Mouse (Mus musculus): ENCODE measurements around the gene Skp1a.
"Not testable (repeated sequence)": the region's sequence is repeated elsewhere in the genome, so short reads cannot be mapped to it uniquely, and the experiment has no call there.

Gene Skp1a

GRCm38 (mm10) chr11:52231606-52232541 lies at the start of gene Skp1a:
Skp1a (plus strand) TSS chr11:52231995.
- in situ Hi-C loops (cut with MboI; ENCODE audit: unreplicated experiment in 2 of 2): no loop called here

GRCm38 (mm10) chr11:52196496-52197023 lies 35.2 kb upstream of the Skp1a start:
- in situ Hi-C loops (cut with MboI; ENCODE audit: unreplicated experiment in 2 of 2): not testable (repeated sequence)

- in situ Hi-C loops (cut with MboI; ENCODE audit: unreplicated experiment in 2 of 2): loop anchor here (5.0 to 10.0 kb wide), 2 partner anchors 149 to 157 kb away; no protein-coding TSS in a partner anchor
Observed at GRCm38 (mm10) chr11:52213887-52214286, 17.9 kb upstream of the Skp1a start, which contains the start of gene Olfr1371. Olfr1371 (minus strand) TSS chr11:52213987.

- in situ Hi-C loops (cut with MboI; ENCODE audit: unreplicated experiment in 2 of 2): loop anchor here in 1 of 2 experiments (10.0 kb wide), 2 partner anchors 175 to 395 kb away; no protein-coding TSS in a partner anchor
Observed at GRCm38 (mm10) chr11:52220282-52220681, 11.5 kb upstream of the Skp1a start.

GRCm38 (mm10) chr11:52221921-52222320 lies 9.9 kb upstream of the Skp1a start:
- in situ Hi-C loops (cut with MboI; ENCODE audit: unreplicated experiment in 2 of 2): loop anchor here in 1 of 2 experiments (10.0 kb wide), 2 partner anchors 177 to 397 kb away; no protein-coding TSS in a partner anchor

- in situ Hi-C loops (cut with MboI; ENCODE audit: unreplicated experiment in 2 of 2): loop anchor here in 1 of 2 experiments (10.0 kb wide), 2 partner anchors 178 to 398 kb away; no protein-coding TSS in a partner anchor
Observed at GRCm38 (mm10) chr11:52222891-52223290, 8.9 kb upstream of the Skp1a start.

GRCm38 (mm10) chr11:52223968-52224682 lies 7.7 kb upstream of the Skp1a start:
- in situ Hi-C loops (cut with MboI; ENCODE audit: unreplicated experiment in 2 of 2): loop anchor here in 1 of 2 experiments (10.0 kb wide), 2 partner anchors 179 to 399 kb away; no protein-coding TSS in a partner anchor

GRCm38 (mm10) chr11:52225986-52226599 lies 5.7 kb upstream of the Skp1a start:
- in situ Hi-C loops (cut with MboI; ENCODE audit: unreplicated experiment in 2 of 2): loop anchor here in 1 of 2 experiments (10.0 kb wide), 2 partner anchors 181 to 401 kb away; no protein-coding TSS in a partner anchor

- in situ Hi-C loops (cut with MboI; ENCODE audit: unreplicated experiment in 2 of 2): loop anchor here in 1 of 2 experiments (10.0 kb wide), 2 partner anchors 182 to 402 kb away; no protein-coding TSS in a partner anchor
Observed at GRCm38 (mm10) chr11:52227053-52227452, 4.7 kb upstream of the Skp1a start.

GRCm38 (mm10) chr11:52227466-52228226 lies 4.1 kb upstream of the Skp1a start:
- in situ Hi-C loops (cut with MboI; ENCODE audit: unreplicated experiment in 2 of 2): loop anchor here in 1 of 2 experiments (10.0 kb wide), 2 partner anchors 183 to 403 kb away; no protein-coding TSS in a partner anchor

- in situ Hi-C loops (cut with MboI; ENCODE audit: unreplicated experiment in 2 of 2): loop anchor here in 1 of 2 experiments (10.0 kb wide), 2 partner anchors 184 to 404 kb away; no protein-coding TSS in a partner anchor
Observed at GRCm38 (mm10) chr11:52228722-52229448, 2.9 kb upstream of the Skp1a start.

GRCm38 (mm10) chr11:52230694-52231093 lies 1.1 kb upstream of the Skp1a start:
- in situ Hi-C loops (cut with MboI; ENCODE audit: unreplicated experiment in 2 of 2): no loop called here

GRCm38 (mm10) chr11:52233043-52233653 lies 1.4 kb downstream of the Skp1a start:
- in situ Hi-C loops (cut with MboI; ENCODE audit: unreplicated experiment in 2 of 2): no loop called here

- in situ Hi-C loops (cut with MboI; ENCODE audit: unreplicated experiment in 2 of 2): no loop called here
Observed at GRCm38 (mm10) chr11:52233906-52234305, 2.1 kb downstream of the Skp1a start.

- in situ Hi-C loops (cut with MboI; ENCODE audit: unreplicated experiment in 2 of 2): no loop called here
Observed at GRCm38 (mm10) chr11:52234509-52234908, 2.7 kb downstream of the Skp1a start.

- in situ Hi-C loops (cut with MboI; ENCODE audit: unreplicated experiment in 2 of 2): no loop called here
Observed at GRCm38 (mm10) chr11:52240898-52241542, 9.2 kb downstream of the Skp1a start.

- in situ Hi-C loops (cut with MboI; ENCODE audit: unreplicated experiment in 2 of 2): no loop called here
Observed at GRCm38 (mm10) chr11:52249452-52249851, 17.7 kb downstream of the Skp1a start.
